Mouse (Mus musculus) 3134 (cell line): Measurements from ENCODE around the gene Bcs1l.
A peak's percentile ranks its signal among the peaks of the same experiment; 100 is the strongest.

Source experiments
- DNase-seq: peaks from one replicate; pipeline ENCODE4 v3.0.0-alpha.2; 2011; ENCODE audit warnings: low spot score; ENCODE audit not compliant: insufficient read length; ENCODE audit errors: extremely low read depth

Bcs1l gene

GRCm38 (mm10) chr1:74587773-74588445, at the start of gene Bcs1l, which contains the start of gene Zfp142:
TSS of gene Bcs1l (plus strand) at chr1:74588289.
TSS of gene Zfp142 (minus strand) at chr1:74588246.
- peak; percentile 98 for DNase-seq

GRCm38 (mm10) chr1:74538650-74539049, 49.4 kb upstream of the Bcs1l start:
- DNase-seq: no peak

- no peak for DNase-seq
Measured at GRCm38 (mm10) chr1:74542451-74542961, 45.6 kb upstream of the Bcs1l start, which contains the start of gene Plcd4. TSS of gene Plcd4 (plus strand) at chr1:74542888.

GRCm38 (mm10) chr1:74544184-74544583, 43.9 kb upstream of the Bcs1l start, which contains the start of gene Usp37:
TSS of gene Usp37 (minus strand) at chr1:74544284.
- DNase-seq: no peak

GRCm38 (mm10) chr1:74559061-74559460, 29.0 kb upstream of the Bcs1l start:
- DNase-seq: no peak

GRCm38 (mm10) chr1:74565834-74566233, 22.3 kb upstream of the Bcs1l start:
- no peak for DNase-seq

GRCm38 (mm10) chr1:74569739-74570719, 18.1 kb upstream of the Bcs1l start:
- no peak for DNase-seq

- DNase-seq: no peak
Measured at GRCm38 (mm10) chr1:74582621-74583020, 5.5 kb upstream of the Bcs1l start.

GRCm38 (mm10) chr1:74584616-74585398, 3.3 kb upstream of the Bcs1l start:
- DNase-seq: no peak

GRCm38 (mm10) chr1:74587233-74587772, 786 bp upstream of the Bcs1l start:
- DNase-seq: no peak

GRCm38 (mm10) chr1:74594434-74594833, 6.3 kb downstream of the Bcs1l start:
- DNase-seq: no peak

- DNase-seq: no peak
Measured at GRCm38 (mm10) chr1:74600501-74601266, 12.6 kb downstream of the Bcs1l start.

GRCm38 (mm10) chr1:74601267-74601962, 13.3 kb downstream of the Bcs1l start, which contains the start of the genes Rnf25 and Stk36:
TSS of gene Rnf25 (minus strand) at chr1:74601397.
TSS of gene Stk36 (plus strand) at chr1:74601445.
- peak; percentile 76 for DNase-seq

- no peak for DNase-seq
Measured at GRCm38 (mm10) chr1:74624183-74624582, 36.1 kb downstream of the Bcs1l start.

GRCm38 (mm10) chr1:74626076-74626475, 38.0 kb downstream of the Bcs1l start:
- no peak for DNase-seq

GRCm38 (mm10) chr1:74628001-74628400, 39.9 kb downstream of the Bcs1l start:
- DNase-seq: no peak

GRCm38 (mm10) chr1:74632734-74633133, 44.6 kb downstream of the Bcs1l start:
- no peak for DNase-seq
